Mouse (Mus musculus): ENCODE measurements around the gene Sys1. TPM values are rescaled to one million over a fixed set of nuclear protein-coding genes. Genes with fewer than 3 reads are reported as not detected.

Sys1 gene
- polyA plus RNA-seq, 1 experiment from 2014 or later: 65.2 TPM

DNA sequence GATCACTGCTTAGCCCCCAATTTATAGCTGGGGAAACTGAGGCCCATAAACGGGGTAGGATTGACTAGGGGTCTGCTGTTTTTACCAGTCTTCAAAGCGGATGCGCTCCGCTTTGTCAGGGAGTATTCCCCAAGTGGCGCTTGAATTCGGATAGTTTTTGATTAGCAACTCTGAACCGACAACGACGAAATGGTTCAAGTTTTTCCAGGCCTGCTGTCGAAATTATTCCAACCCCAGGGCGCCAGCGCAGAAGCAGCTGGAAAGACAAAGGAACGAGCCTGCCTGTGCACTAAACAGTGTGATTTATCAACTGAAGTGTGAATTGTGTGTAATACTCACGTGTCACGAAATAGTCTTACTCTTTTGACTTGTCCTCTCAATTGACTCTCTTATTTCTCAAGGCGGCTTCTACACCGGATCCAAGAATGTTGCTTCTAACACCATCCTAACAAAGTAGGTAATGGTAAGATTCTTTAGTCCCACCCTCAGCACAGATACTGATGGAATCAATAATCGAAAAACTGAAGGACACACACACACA is 13.2 kb upstream of the Sys1 start, which contains the start of gene Sdc4:
Gene Sdc4 (minus strand): TSS at position 428 of the 541 bp plus-strand sequence.
- H3K9me3 ChIP-seq: no peaks in the 10 kb centered on the region
- no peak for ATAC-seq (ENCODE audit: low FRiP score, low read depth)
- H3K4me1 ChIP-seq: peaks cover 46% of the 10 kb centered on the region
- H3K27ac ChIP-seq: peak within 1 kb of the TSS; percentile 74
- 9% methylated on average over 18 of the region's 18 CpGs for WGBS
- peak within 1 kb of the TSS; percentile 72 for H3K4me3 ChIP-seq
- peak within 1 kb of the TSS; percentile 88 for H3K9ac ChIP-seq
- no peaks in the 10 kb centered on the region for H3K36me3 ChIP-seq
- H3K4me2 ChIP-seq (replicated peaks): peak within 1 kb of the TSS; percentile 86
- H3K27me3 ChIP-seq: peaks cover 10% of the 10 kb centered on the region; the same call in 1 of the 2 replicates

DNA sequence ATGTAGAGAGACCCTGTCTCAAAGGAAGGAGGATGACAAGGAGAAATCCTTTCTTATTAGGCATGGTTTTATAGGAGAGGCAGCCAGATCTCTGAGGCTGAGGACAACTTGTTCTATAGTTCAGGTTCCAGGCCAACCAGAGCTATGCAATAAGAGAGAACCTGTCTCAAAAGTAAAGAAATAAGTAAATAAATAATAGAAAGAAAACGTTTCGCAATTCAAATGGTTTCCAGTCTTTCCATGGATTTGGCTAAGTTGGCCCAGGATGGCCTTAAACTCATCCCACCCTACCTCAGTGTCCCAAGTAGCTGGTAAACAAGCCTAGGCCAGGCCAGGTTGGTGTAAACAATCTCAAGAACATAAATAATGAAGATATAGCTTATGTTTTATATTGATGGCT is 12.1 kb upstream of the Sys1 start:
- no peak overlapping the region for H3K27ac ChIP-seq
- H3K4me1 ChIP-seq: peaks cover 43% of the 10 kb centered on the region
- H3K4me2 ChIP-seq (replicated peaks): no peak overlapping the region
- peaks cover 10% of the 10 kb centered on the region; the same call in 1 of the 2 replicates for H3K27me3 ChIP-seq
- H3K9me3 ChIP-seq: no peaks in the 10 kb centered on the region
- no peak for ATAC-seq (ENCODE audit: low FRiP score, low read depth)
- no peak overlapping the region for H3K9ac ChIP-seq
- no peak overlapping the region for H3K4me3 ChIP-seq
- no peaks in the 10 kb centered on the region for H3K36me3 ChIP-seq
- WGBS: 81% methylated on average over 2 of the region's 2 CpGs

DNA sequence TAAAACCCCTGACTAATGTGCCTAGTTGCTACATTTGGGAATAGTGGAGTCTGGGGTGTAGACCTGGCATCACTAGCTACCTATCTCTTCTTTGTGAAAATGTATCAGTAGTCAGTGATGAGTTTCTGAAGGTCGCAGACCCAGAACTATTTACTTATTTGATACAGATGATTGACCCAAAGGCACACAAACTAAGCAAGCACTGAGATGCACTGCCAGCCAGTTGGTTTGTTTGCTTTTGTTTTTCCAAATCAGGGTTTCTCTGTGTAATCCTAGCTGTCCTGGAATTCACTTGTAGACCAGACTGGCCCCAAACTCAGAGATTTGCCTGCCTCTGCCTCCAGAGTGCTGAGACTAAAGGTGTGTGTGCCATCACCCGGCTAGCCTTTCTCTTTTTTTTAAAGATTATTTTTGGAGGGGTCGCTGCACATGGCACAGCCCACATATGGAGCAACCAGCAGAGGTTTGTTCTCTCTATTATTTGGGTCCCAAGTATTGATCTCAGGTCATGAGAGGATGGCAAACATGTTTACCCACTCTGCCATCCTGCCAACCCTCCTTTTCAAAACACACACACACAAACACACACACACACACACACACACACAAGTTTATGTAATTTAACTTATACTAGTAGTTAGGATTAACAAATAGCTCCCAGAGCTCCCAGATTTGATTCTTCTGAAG is 11.2 kb upstream of the Sys1 start:
- Histone ChIP-seq H3K9me3 (no peaks in the 10 kb centered on the region), H3K4me1 (peaks cover 35% of the 10 kb centered on the region), H3K27ac (no peak overlapping the region), H3K4me3 (no peak overlapping the region), H3K9ac (no peak overlapping the region), H3K27me3 (peaks cover 10% of the 10 kb centered on the region; the same call in 1 of the 2 replicates), H3K4me2 (replicated peaks) (no peak overlapping the region), H3K36me3 (no peaks in the 10 kb centered on the region)
- no peak for ATAC-seq (ENCODE audit: low FRiP score, low read depth)
- WGBS: 77% methylated on average over 3 of the region's 3 CpGs

DNA sequence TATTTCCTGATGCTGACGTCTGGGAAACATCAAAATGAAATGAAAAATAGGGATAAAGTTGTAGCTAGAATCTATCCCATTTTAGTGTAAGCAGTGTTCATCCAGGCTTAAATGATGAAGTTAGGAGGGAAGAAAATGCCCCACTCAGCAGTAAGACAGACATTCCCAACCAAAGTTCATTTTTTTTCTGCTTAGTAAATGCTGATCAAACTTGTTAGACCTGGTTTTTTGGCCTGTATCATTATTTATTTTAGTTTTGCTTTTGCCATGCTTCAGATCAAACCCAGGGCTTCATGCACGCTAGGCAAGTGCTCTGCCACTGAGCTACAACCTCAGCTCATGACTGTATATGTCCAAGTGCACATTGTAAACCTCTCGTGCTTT is 10.7 kb upstream of the Sys1 start:
- Histone ChIP-seq H3K9ac (no peak overlapping the region), H3K4me1 (peaks cover 29% of the 10 kb centered on the region), H3K4me2 (replicated peaks) (no peak overlapping the region), H3K9me3 (no peaks in the 10 kb centered on the region), H3K27me3 (peaks cover 9% of the 10 kb centered on the region; the same call in 1 of the 2 replicates), H3K4me3 (no peak overlapping the region), H3K27ac (no peak overlapping the region), H3K36me3 (no peaks in the 10 kb centered on the region)
- ATAC-seq (ENCODE audit: low FRiP score, low read depth): no peak
- WGBS: 76% methylated on average over 3 of the region's 3 CpGs

DNA sequence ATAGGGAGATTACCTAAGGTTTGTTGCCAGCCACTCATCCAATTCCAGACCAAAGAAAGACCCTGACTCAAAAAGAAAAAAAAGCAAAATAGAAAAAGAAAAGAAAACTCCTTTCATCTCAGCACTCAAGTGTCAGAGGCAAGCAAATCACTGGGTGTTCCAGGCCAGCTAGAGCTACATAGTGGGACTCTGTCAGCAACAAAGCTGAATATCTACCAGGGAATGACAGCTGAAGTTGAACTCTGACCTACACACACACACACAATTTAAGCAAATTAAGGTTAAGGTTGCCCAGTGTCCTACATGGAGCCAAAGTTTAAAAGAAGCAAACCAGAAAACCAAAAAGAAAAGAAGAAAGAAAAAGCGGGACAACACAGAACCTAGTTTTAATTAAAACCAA is 8.6 kb upstream of the Sys1 start:
- Histone ChIP-seq H3K9me3 (no peaks in the 10 kb centered on the region), H3K27ac (no peak overlapping the region), H3K9ac (no peak overlapping the region), H3K4me3 (no peak overlapping the region), H3K36me3 (no peaks in the 10 kb centered on the region), H3K4me1 (peaks cover 33% of the 10 kb centered on the region), H3K4me2 (replicated peaks) (no peak overlapping the region), H3K27me3 (0 out of 2 replicates have a peak, but pooled peaks cover 3% of the 10 kb centered on the region)
- 74% methylated on average over 1 of the region's 1 CpGs for WGBS
- ATAC-seq (ENCODE audit: low FRiP score, low read depth): no peak

DNA sequence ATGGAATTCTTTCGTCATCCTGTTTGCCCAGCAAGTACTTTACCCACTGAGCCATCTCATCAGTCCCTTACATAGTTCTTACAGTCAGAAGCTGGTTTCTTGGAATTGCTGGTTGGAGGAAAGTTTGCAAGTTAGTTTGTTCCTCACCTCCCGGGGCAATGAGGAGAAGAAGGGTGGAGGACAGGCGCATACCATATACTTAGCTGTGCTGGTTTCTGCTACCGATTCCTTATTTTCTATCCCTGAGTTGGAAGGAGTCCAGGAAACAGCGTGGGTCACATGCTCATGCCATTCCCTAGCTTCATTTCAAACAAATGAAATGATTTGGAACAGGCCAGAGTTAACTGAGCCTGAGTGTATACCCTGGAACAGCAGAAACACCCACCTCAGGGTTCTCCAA is 7.8 kb upstream of the Sys1 start:
- WGBS: 64% methylated on average over 5 of the region's 5 CpGs
- no peak overlapping the region for H3K4me3 ChIP-seq
- no peak for ATAC-seq (ENCODE audit: low FRiP score, low read depth)
- H3K4me2 ChIP-seq (replicated peaks): no peak overlapping the region
- 0 out of 2 replicates have a peak, but pooled peaks cover 3% of the 10 kb centered on the region for H3K27me3 ChIP-seq
- no peaks in the 10 kb centered on the region for H3K36me3 ChIP-seq
- H3K9me3 ChIP-seq: no peaks in the 10 kb centered on the region
- H3K9ac ChIP-seq: no peak overlapping the region
- H3K4me1 ChIP-seq: peaks cover 26% of the 10 kb centered on the region
- H3K27ac ChIP-seq: no peak overlapping the region

DNA sequence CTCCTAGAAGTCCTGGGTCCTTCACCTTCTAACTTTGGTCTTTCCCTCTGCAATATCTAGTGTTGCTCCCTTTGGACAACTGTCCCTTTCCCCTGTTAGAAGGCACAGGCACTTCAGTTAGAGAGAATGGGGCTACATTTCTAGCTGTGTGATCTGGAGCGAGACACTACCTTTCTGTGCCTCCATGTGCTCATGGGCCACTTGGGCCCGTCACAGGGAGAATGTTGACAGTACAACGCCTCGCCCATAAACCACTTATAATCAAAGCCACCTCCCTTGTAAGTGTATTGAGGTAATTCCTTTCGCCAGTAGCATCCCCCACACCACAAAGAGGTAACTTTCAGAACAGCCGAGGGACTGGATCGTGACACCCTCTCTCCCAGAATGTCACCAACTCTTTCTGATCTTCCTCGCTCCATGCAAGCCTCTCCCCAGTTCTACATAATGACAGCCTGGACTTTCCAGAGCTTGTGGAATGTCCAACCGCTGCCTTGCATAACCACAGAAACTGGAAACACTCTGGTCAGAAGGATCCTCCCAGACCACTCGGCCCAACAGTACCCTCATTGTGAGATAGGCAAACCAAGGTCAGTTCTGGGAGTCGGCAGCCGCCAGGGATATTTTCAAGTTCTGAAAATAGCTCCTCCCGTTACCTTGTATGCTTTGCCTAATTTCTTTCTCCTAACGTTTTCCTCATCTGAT is 7.3 kb upstream of the Sys1 start:
- Histone ChIP-seq H3K27ac (no peak overlapping the region), H3K4me3 (no peak overlapping the region), H3K4me1 (peaks cover 26% of the 10 kb centered on the region), H3K4me2 (replicated peaks) (no peak overlapping the region), H3K9me3 (no peaks in the 10 kb centered on the region), H3K36me3 (no peaks in the 10 kb centered on the region), H3K27me3 (0 out of 2 replicates have a peak, but pooled peaks cover 3% of the 10 kb centered on the region), H3K9ac (no peak overlapping the region)
- ATAC-seq (ENCODE audit: low FRiP score, low read depth): no peak
- WGBS: 84% methylated on average over 14 of the region's 14 CpGs

DNA sequence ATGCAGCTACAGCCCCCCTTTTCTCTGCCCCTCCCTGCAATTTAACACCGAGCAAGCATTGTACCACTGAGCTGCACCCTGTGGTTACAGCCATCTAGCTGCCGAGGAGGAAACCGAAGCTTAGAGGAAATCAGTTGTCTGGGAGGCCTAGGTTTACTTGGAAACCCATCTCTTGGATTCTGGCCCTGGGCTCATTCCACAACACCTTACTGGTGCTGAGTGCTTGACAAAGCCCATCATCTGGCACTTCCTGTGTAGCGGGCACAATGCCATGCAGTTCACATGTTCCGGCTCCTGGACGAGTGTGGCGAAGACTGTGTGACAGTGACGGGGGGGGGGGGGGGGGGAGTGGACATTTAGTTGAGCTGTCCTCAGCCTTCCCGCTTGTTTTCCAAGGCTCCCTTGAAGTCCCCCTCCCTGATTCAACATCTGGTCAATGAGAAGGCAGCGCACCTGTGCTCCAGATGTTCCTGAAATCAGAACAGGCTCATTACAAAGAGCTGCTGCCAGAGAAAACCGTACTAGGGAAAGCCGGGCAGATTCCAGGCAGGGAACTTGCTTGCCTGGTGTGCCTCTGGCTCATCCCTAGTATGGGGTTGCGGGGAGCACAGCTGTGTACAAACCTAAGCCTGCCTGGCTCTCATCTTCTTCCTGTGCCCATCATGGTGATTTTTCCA is 4.6 kb upstream of the Sys1 start:
- peak overlapping the region; percentile 36 for H3K4me2 ChIP-seq (replicated peaks)
- 11% methylated on average over 13 of the region's 13 CpGs for WGBS
- no peak overlapping the region for H3K4me3 ChIP-seq
- ATAC-seq (ENCODE audit: low FRiP score, low read depth): peak; percentile 75
- no peaks in the 10 kb centered on the region for H3K9me3 ChIP-seq
- H3K36me3 ChIP-seq: no peaks in the 10 kb centered on the region
- no peak overlapping the region for H3K9ac ChIP-seq
- H3K27me3 ChIP-seq: no peaks in the 10 kb centered on the region
- peaks cover 40% of the 10 kb centered on the region for H3K4me1 ChIP-seq
- H3K27ac ChIP-seq: peak overlapping the region; percentile 44; the same call in 1 of the 2 replicates

DNA sequence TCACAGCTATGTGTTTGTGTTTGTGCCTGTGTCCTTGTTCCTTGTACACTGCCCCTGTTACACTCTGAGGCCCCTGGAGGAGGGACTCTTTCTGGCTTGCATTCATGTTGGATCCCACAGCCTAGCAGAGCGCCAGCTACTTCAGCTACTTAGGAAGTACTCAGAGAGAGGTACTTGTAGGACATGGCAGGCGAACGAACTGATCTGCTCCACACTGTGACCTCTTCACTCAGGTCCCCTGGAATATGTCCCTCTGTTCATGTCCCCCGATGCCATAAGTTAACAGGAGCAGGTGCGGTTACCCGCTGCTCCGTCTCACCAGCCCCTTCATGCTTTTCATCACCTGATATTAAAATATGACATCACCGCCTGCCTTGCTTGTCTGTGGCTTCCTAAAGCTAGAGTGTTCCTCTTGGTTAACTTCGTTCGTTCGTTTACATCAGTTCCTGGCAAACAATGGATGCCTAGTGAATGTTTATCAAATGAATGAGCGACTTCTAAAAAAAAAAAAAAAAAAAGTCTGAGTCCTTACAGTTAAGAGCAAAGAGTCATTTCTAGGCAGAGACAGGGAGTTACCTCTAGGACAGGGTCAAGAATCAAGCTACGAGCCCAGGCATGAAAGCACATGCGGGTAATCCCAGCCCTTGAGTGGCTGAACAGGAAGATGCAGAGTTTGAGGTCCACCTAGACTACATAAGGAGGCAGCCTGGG is 3.6 kb upstream of the Sys1 start:
- WGBS: 82% methylated on average over 14 of the region's 14 CpGs
- Histone ChIP-seq H3K9me3 (no peaks in the 10 kb centered on the region), H3K4me2 (replicated peaks) (no peak overlapping the region), H3K4me1 (peaks cover 40% of the 10 kb centered on the region), H3K27ac (peak overlapping the region; percentile 15; the same call in 1 of the 2 replicates), H3K27me3 (no peaks in the 10 kb centered on the region), H3K9ac (no peak overlapping the region), H3K4me3 (no peak overlapping the region), H3K36me3 (no peaks in the 10 kb centered on the region)
- no peak for ATAC-seq (ENCODE audit: low FRiP score, low read depth)

DNA sequence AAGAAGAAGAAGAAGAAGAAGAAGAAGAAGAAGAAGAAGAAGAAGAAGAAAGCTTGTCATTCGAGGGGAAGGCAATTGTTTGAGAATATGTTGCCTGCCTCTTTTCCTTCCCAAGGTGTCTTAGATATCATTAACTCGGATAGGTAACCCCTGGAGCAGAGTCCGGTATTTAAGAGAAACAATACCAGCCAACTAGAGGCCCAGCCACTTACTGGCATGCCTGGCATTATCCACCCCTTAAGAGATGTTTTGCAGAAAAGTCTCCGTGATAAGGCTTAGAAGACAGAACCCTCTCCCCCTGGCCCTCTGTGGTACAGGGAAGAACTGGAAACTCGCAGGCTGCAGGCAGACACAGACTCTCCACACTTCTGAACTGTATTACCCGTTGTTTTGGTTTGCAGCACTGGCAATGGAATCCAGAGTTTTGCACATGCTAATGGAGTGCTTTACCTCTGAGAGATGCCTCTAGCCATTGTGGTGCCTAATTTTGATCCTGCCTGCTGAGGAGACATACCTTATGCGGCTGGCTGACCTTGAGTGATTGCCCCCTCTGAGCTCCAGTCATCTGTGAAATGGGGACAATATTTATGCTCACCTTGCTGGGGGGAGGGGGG is 2.8 kb upstream of the Sys1 start:
- H3K4me3 ChIP-seq: no peak overlapping the region
- H3K9ac ChIP-seq: no peak overlapping the region
- no peak overlapping the region for H3K27ac ChIP-seq
- ATAC-seq (ENCODE audit: low FRiP score, low read depth): no peak
- peaks cover 37% of the 10 kb centered on the region for H3K4me1 ChIP-seq
- H3K27me3 ChIP-seq: no peaks in the 10 kb centered on the region
- H3K9me3 ChIP-seq: no peaks in the 10 kb centered on the region
- no peak overlapping the region for H3K4me2 ChIP-seq (replicated peaks)
- H3K36me3 ChIP-seq: no peaks in the 10 kb centered on the region
- WGBS: 69% methylated on average over 7 of the region's 7 CpGs

DNA sequence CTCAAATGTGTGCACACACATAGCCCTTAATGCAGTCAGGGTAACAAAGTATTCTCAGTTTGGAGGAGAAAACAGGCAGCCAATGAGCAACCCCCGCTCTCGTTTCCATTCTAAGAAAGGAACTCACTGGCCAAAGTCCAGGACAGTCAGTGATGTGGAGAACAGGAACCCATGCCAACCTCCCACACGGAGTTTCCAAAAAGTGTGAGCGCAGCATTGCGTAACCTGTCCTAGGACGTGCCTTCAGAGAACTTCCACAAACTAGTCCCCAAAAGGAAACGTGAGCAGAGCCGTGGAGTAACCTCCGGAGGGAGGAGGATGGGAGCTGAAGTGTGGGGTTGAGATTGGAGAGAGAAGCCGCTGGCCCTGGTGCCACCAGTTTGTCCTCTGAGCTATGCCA is 1.9 kb upstream of the Sys1 start:
- no peaks in the 10 kb centered on the region for H3K27me3 ChIP-seq
- WGBS: 73% methylated on average over 10 of the region's 10 CpGs
- no peaks in the 10 kb centered on the region for H3K36me3 ChIP-seq
- ATAC-seq (ENCODE audit: low FRiP score, low read depth): no peak
- H3K4me1 ChIP-seq: peaks cover 32% of the 10 kb centered on the region
- no peaks in the 10 kb centered on the region for H3K9me3 ChIP-seq
- no peak overlapping the region for H3K4me2 ChIP-seq (replicated peaks)
- H3K4me3 ChIP-seq: no peak overlapping the region
- H3K9ac ChIP-seq: no peak overlapping the region
- no peak overlapping the region for H3K27ac ChIP-seq

Measured in limb, embryonic 13.5 days (tissue).